Comparison of ENCODE assay signal across 23 mouse cellular contexts in genomic region chr14:73258181-73258580, GRCm38 (mm10). TPM values are rescaled to one million over a fixed set of nuclear protein-coding genes. Genes with fewer than 3 reads are reported as not detected.
DNase-seq lines count a peak whose midpoint lies in the region; ATAC-seq and TF ChIP-seq lines count a peak whose summit lies in the region.
"Had no signal": no experiment of that assay in that cellular context is flagged by ENCODE, and none has a peak within 500 bp of the region (broad histone marks: within the 10 kb centered on the region; RNA-seq: fewer than 3 reads in every experiment).

No protein-coding gene starts in this region.

- no peak for ATAC-seq in liver, postnatal 0 days
- ATAC-seq in liver, embryonic 11.5 days (replicated peaks; ENCODE audit: low FRiP score): no peak
- ATAC-seq in inflammation-experienced regulatory T-cells, adult 6 months: no peak
- ATAC-seq: forebrain, embryonic 13.5 days; midbrain, embryonic 15.5 days had no signal

- no peak for TF ChIP-seq CTCF in liver, postnatal 0 days (IDR thresholded peaks at IDR 0.05; ENCODE audit: low read depth)

- H3K4me2 ChIP-seq in liver, postnatal 0 days (ENCODE audit: low read depth, low read length): no peak overlapping the region
- no peak overlapping the region for H3K4me2 ChIP-seq in liver, embryonic 11.5 days
- H3K4me2 ChIP-seq: forebrain, embryonic 13.5 days; heart, embryonic 11.5 days; hindbrain, embryonic 12.5 days; limb, embryonic 12.5 days; midbrain, embryonic 15.5 days; neural tube, embryonic 15.5 days had no signal

- H3K27me3 ChIP-seq in liver, postnatal 0 days (ENCODE audit: insufficient read depth, low read length): no peaks in the 10 kb centered on the region
- H3K27me3 ChIP-seq in liver, embryonic 11.5 days (replicated peaks; ENCODE audit: control insufficient read depth, insufficient read depth, low read length): no peaks in the 10 kb centered on the region
- H3K27me3 ChIP-seq in limb, embryonic 10.5 days (ENCODE audit: low read depth, poor library complexity, severe bottlenecking): no peaks in the 10 kb centered on the region
- H3K27me3 ChIP-seq: forebrain, embryonic 13.5 days; hindbrain, embryonic 12.5 days; limb, embryonic 12.5 days; midbrain, embryonic 15.5 days; neural tube, embryonic 15.5 days had no signal

- H3K4me1 ChIP-seq in liver, postnatal 0 days (ENCODE audit: insufficient read depth): peaks cover 14% of the 10 kb centered on the region
- H3K4me1 ChIP-seq in liver, embryonic 11.5 days (replicated peaks; ENCODE audit: control insufficient read depth, insufficient read depth, low read length): peaks cover 2% of the 10 kb centered on the region; the same call in 1 of the 2 replicates
- H3K4me1 ChIP-seq in limb, embryonic 10.5 days: peaks cover 16% of the 10 kb centered on the region; the same call in 1 of the 2 replicates
- H3K4me1 ChIP-seq: midbrain, embryonic 15.5 days; neural tube, embryonic 15.5 days had no signal

- no peak for TF ChIP-seq EP300 in liver, postnatal 0 days (IDR thresholded peaks at IDR 0.05; ENCODE audit: low read depth)

- H3K9me3 ChIP-seq in liver, postnatal 0 days (ENCODE audit: low read length): no peaks in the 10 kb centered on the region
- H3K9me3 ChIP-seq in liver, embryonic 11.5 days (ENCODE audit: control insufficient read depth, low read length): no peaks in the 10 kb centered on the region
- no peaks in the 10 kb centered on the region for H3K9me3 ChIP-seq in limb, embryonic 10.5 days (replicated peaks)
- H3K9me3 ChIP-seq: forebrain, embryonic 13.5 days; hindbrain, embryonic 12.5 days; limb, embryonic 12.5 days; midbrain, embryonic 15.5 days; neural tube, embryonic 15.5 days had no signal

- 78% methylated on average over 4 of the region's 4 CpGs for WGBS in liver, postnatal 0 days (ENCODE audit: insufficient replicate concordance)
- WGBS in liver, embryonic 11.5 days: 72% methylated on average over 4 of the region's 4 CpGs
- WGBS in limb, embryonic 10.5 days: 37% methylated on average over 4 of the region's 4 CpGs

- no peak overlapping the region for H3K9ac ChIP-seq in liver, postnatal 0 days (replicated peaks)
- H3K9ac ChIP-seq in liver, embryonic 11.5 days (ENCODE audit: low read depth, low read length): no peak overlapping the region
- H3K9ac ChIP-seq: forebrain, embryonic 13.5 days; hindbrain, embryonic 12.5 days; limb, embryonic 12.5 days; midbrain, embryonic 15.5 days; neural tube, embryonic 15.5 days had no signal

- 0 out of 2 replicates have a peak overlapping the region, but pooled peaks have one; percentile 48 for H3K27ac ChIP-seq in liver, postnatal 0 days (ENCODE audit: low read depth)
- no peak overlapping the region for H3K27ac ChIP-seq in liver, embryonic 11.5 days (ENCODE audit: low read depth, low read length)
- peak overlapping the region; percentile 16; the same call in 1 of the 2 replicates for H3K27ac ChIP-seq in limb, embryonic 10.5 days
- H3K27ac ChIP-seq: forebrain, embryonic 13.5 days; hindbrain, embryonic 12.5 days; midbrain, embryonic 15.5 days; neural tube, embryonic 15.5 days had no signal

- no peak overlapping the region for H3K4me3 ChIP-seq in liver, postnatal 0 days (ENCODE audit: low read depth, low read length)
- H3K4me3 ChIP-seq in liver, embryonic 11.5 days (ENCODE audit: low read depth, low read length): no peak overlapping the region
- no peak overlapping the region for H3K4me3 ChIP-seq in limb, embryonic 10.5 days
- H3K4me3 ChIP-seq: erythroblast, embryonic 14.5 days; forebrain, embryonic 13.5 days; hindbrain, embryonic 12.5 days; limb, embryonic 12.5 days; midbrain, embryonic 15.5 days; neural tube, embryonic 15.5 days had no signal

- H3K36me3 ChIP-seq in liver, postnatal 0 days (replicated peaks; ENCODE audit: insufficient read depth, low read length): peaks cover 20% of the 10 kb centered on the region
- no peaks in the 10 kb centered on the region for H3K36me3 ChIP-seq in liver, embryonic 11.5 days (ENCODE audit: control insufficient read depth, insufficient read depth, low read length)
- H3K36me3 ChIP-seq in limb, embryonic 10.5 days: peaks cover 4% of the 10 kb centered on the region; the same call in 1 of the 2 replicates

- peak; percentile 46 for DNase-seq in adrenal gland, postnatal 14 days
- no peak for DNase-seq in adrenal gland, postnatal 25 days
- DNase-seq in liver, postnatal 0 days: peak; percentile 20
- DNase-seq in liver, embryonic 11.5 days (ENCODE audit: low spot score): no peak
- peak; percentile 88 for DNase-seq in adipocyte (ENCODE audit: low spot score)
- DNase-seq in limb, embryonic 10.5 days (ENCODE audit: low spot score): peak; percentile 32
- DNase-seq: B cell, adult 2 months; cerebellum, adult 9-10 months; gastrocnemius, postnatal 25 days; heart, postnatal 14 days; kidney, adult 8-10 months; kidney, postnatal 36 days; spleen, adult 18-20 months; thymus, adult 18-20 months; thymus, postnatal 4 days had no signal

RNA-seq across cellular contexts. Expression of gene Lpar6, which starts 20.5 kb away (rescaled TPM):
- total RNA-seq in adrenal gland, postnatal 14 days (2021): 7.8 and 9.6 TPM in 2 replicates
- total RNA-seq in adrenal gland, postnatal 25 days (2021): 5.0 and 5.5 TPM in 2 replicates
- polyA plus RNA-seq in liver, postnatal 0 days (2015; fragmentation: Nextera tagmentation; extraction: Ambion mirVana): 12.2 and 12.9 TPM in 2 replicates
- 9.3 and 9.8 TPM in 2 replicates for polyA plus RNA-seq in liver, embryonic 11.5 days (2014; fragmentation: Nextera tagmentation; extraction: Ambion mirVana)
- polyA plus RNA-seq in limb, embryonic 10.5 days (2016; fragmentation: Nextera tagmentation; extraction: Ambion mirVana): 18.9 and 20.0 TPM in 2 replicates
- polyA plus RNA-seq in inflammation-experienced regulatory T-cells, adult 6 months (2017; shearing (Covaris generic)): 10 to 100 TPM; 49.4 to 59.4 (median 52.7) TPM
- polyA plus RNA-seq: erythroblast, embryonic 14.5 days had no signal

Comparison
In these comparisons a context has a peak if more than half of its experiments do, and no peak if none do; other contexts are left out.
1. DNase-seq: peak in adrenal gland, postnatal 14 days (single experiment), liver, postnatal 0 days (single experiment), adipocyte (single experiment) and limb, embryonic 10.5 days (single experiment); none in adrenal gland, postnatal 25 days (single experiment) and liver, embryonic 11.5 days (single experiment).